Mouse (Mus musculus): ENCODE measurements at regions not wholly inside any gene's neighbourhood (a gene's known extent, or its start where the extent isn't known, plus 50 kb on each side); places are given as distances from the start of the nearest gene placed in this dataset.

DNA sequence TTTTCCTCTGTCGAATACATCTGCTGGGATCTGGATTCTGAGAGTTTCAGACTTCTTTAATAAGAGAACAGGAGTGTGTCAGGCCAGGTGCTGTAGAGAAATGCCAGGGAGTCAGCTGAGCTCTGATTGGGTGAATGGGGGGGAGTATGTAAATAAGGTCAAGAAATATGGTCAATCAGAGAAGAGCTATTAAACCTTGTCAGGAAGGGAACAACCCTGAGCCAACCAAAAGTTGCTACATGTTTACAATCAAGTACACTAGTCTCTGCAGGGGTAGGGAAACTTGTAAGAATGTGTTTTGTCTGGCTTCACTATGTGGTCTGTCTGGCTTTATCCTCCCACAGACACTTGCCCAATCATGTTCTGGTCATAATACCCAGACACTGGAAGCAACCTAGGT, 60.4 kb upstream of the Thpo start:
- Histone ChIP-seq H3K4me2 (ENCODE audit: low read depth, low read length) (no peak overlapping the region), H3K36me3 (ENCODE audit: control insufficient read depth, insufficient read depth, low read length) (no peaks in the 10 kb centered on the region), H3K9me3 (ENCODE audit: control insufficient read depth, low read length) (no peaks in the 10 kb centered on the region), H3K4me1 (replicated peaks; ENCODE audit: control insufficient read depth, insufficient read depth, low read length) (no peaks in the 10 kb centered on the region), H3K27me3 (ENCODE audit: control insufficient read depth, insufficient read depth, low read depth, low read length) (no peaks in the 10 kb centered on the region), H3K4me3 (ENCODE audit: low read length) (no peak overlapping the region), H3K9ac (ENCODE audit: low read length) (no peak overlapping the region), H3K27ac (ENCODE audit: low read length) (no peak overlapping the region)
- ATAC-seq (ENCODE audit: low read depth): no peak
- WGBS: 64% methylated on average over 1 of the region's 1 CpGs

All from lung, embryonic 16.5 days (tissue).